Mouse (Mus musculus): ENCODE data around the gene Smarcb1. TPM values are rescaled to one million over a fixed set of nuclear protein-coding genes. Genes with fewer than 3 reads are reported as not detected.

Smarcb1 gene
- polyA plus RNA-seq, 1 experiment from 2014 or later, result 109 TPM

DNA sequence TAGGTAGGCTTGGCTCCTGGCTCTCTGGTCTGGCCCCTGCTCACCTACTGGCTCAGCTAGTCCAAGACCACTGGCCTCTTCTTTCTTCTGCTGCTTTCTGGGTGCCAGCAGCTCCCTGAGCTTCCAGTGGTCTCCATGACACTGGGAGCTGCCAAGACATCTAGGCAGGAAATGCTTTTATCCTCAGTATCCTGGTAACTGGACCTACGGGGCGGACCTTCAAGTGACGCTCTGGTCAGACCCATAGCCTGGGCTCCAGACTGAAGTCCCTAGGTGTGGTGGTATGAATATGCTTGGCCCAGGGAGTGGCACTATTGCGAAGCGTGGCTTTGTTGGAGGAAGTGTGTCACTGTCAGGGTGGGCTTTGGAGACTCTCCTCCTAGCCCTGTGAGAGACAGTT is 19.1 kb upstream of the Smarcb1 start, which contains the start of gene Gm867:
Gene Gm867, minus strand, starts transcription at position 153 of the 400 bp plus-strand sequence.
- TF ChIP-seq EP300 (IDR thresholded peaks at IDR 0.05) (no peak), CTCF (IDR thresholded peaks at IDR 0.05) (no peak)
- Histone ChIP-seq H3K9me3 (ENCODE audit: low read length) (no peaks in the 10 kb centered on the region), H3K27me3 (replicated peaks; ENCODE audit: insufficient read depth, low read length) (no peaks in the 10 kb centered on the region), H3K4me2 (replicated peaks; ENCODE audit: low read depth, low read length) (no peak within 1 kb of the TSS), H3K4me3 (ENCODE audit: low read depth, low read length) (no peak within 1 kb of the TSS), H3K9ac (replicated peaks; ENCODE audit: low read depth) (no peak within 1 kb of the TSS), H3K4me1 (ENCODE audit: insufficient read depth, low read depth, low read length) (no peaks in the 10 kb centered on the region), H3K36me3 (ENCODE audit: insufficient read depth, low read length) (no peaks in the 10 kb centered on the region), H3K27ac (ENCODE audit: low read length) (no peak within 1 kb of the TSS)
- no peak for ATAC-seq
- WGBS, result 71% methylated on average over 5 of the region's 5 CpGs
- no peak for DNase-seq (ENCODE audit: low spot score)

- no peaks in the 10 kb centered on the region for H3K4me1 ChIP-seq (ENCODE audit: insufficient read depth, low read depth, low read length)
These were observed 18.2 kb upstream of the Smarcb1 start for GRCm38 (mm10) chr10:75939481-75940234.

GRCm38 (mm10) chr10:75937851-75938643 is 16.6 kb upstream of the Smarcb1 start:
- WGBS, result 45% methylated on average over 10 of the region's 10 CpGs
- Histone ChIP-seq H3K4me1 (ENCODE audit: insufficient read depth, low read depth, low read length) (no peaks in the 10 kb centered on the region), H3K27ac (ENCODE audit: low read length) (no peak overlapping the region), H3K4me3 (ENCODE audit: low read depth, low read length) (no peak overlapping the region), H3K4me2 (replicated peaks; ENCODE audit: low read depth, low read length) (no peak overlapping the region), H3K9ac (replicated peaks; ENCODE audit: low read depth) (no peak overlapping the region), H3K36me3 (ENCODE audit: insufficient read depth, low read length) (no peaks in the 10 kb centered on the region), H3K9me3 (ENCODE audit: low read length) (no peaks in the 10 kb centered on the region), H3K27me3 (replicated peaks; ENCODE audit: insufficient read depth, low read length) (no peaks in the 10 kb centered on the region)
- DNase-seq (ENCODE audit: low spot score) (peak; percentile 53), ATAC-seq (no peak)
- TF ChIP-seq CTCF (IDR thresholded peaks at IDR 0.05) (no peak), EP300 (IDR thresholded peaks at IDR 0.05) (no peak)

More at GRCm38 (mm10) chr10:75939481-75940234, 18.2 kb upstream of the Smarcb1 start:
- no peak overlapping the region for H3K4me2 ChIP-seq (replicated peaks; ENCODE audit: low read depth, low read length)
- TF ChIP-seq EP300 (IDR thresholded peaks at IDR 0.05), result no peak
- no peak for TF ChIP-seq CTCF (IDR thresholded peaks at IDR 0.05)
- no peaks in the 10 kb centered on the region for H3K9me3 ChIP-seq (ENCODE audit: low read length)
- H3K36me3 ChIP-seq (ENCODE audit: insufficient read depth, low read length), result no peaks in the 10 kb centered on the region
- no peak overlapping the region for H3K9ac ChIP-seq (replicated peaks; ENCODE audit: low read depth)
- no peak overlapping the region for H3K27ac ChIP-seq (ENCODE audit: low read length)
- no peak overlapping the region for H3K4me3 ChIP-seq (ENCODE audit: low read depth, low read length)
- no peaks in the 10 kb centered on the region for H3K27me3 ChIP-seq (replicated peaks; ENCODE audit: insufficient read depth, low read length)
- ATAC-seq, result no peak
- DNase-seq (ENCODE audit: low spot score), result no peak
- 62% methylated on average over 9 of the region's 9 CpGs for WGBS

DNA sequence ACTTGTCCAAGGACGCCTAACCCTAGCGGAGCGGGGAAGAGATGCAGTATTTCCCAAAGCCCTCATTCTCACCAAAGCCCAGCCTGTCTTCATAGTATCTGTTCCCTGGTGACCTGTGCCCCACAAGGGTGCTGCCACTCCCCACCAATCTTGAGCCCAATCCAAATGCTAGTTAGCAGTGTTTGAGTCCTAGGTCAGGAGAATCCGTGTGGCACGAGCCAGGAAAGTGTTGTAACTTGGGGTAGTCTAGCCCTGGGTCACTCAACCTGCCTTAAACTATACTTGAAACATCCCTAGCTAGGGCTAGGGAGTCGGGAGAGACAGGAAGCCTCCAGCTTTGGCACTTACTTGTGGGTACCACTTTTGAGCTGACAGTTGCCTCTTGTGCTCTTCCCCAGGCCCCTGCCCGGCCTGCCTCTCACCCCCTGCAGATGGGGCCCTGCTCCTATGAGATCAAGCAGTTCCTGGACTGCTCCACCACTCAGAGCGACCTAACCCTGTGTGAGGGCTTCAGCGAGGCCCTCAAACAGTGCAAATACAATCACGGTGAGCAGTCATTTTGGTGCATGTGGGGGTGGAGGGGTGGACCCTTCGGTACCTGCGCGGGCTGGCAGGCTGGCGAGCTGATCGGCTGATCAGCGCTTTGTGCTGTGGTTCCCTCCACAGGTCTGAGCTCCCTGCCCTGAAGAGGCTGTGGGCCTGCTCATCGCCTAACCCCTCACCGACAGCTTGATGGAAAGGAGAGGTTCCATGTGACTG is 15.7 kb upstream of the Smarcb1 start:
- Histone ChIP-seq H3K9me3 (ENCODE audit: low read length) (no peaks in the 10 kb centered on the region), H3K9ac (replicated peaks; ENCODE audit: low read depth) (no peak overlapping the region), H3K27me3 (replicated peaks; ENCODE audit: insufficient read depth, low read length) (no peaks in the 10 kb centered on the region), H3K4me2 (replicated peaks; ENCODE audit: low read depth, low read length) (peak overlapping the region; percentile 62; the same call in 1 of the 2 replicates), H3K4me3 (ENCODE audit: low read depth, low read length) (0 out of 2 replicates have a peak overlapping the region, but pooled peaks have one; percentile 3), H3K27ac (ENCODE audit: low read length) (no peak overlapping the region), H3K4me1 (ENCODE audit: insufficient read depth, low read depth, low read length) (peaks cover 8% of the 10 kb centered on the region; the same call in 1 of the 2 replicates), H3K36me3 (ENCODE audit: insufficient read depth, low read length) (no peaks in the 10 kb centered on the region)
- ATAC-seq, result peak; percentile 23; the same call in 1 of the 2 replicates
- TF ChIP-seq CTCF (IDR thresholded peaks at IDR 0.05) (0 out of 2 replicates have a peak, but pooled peaks have one; percentile 12), EP300 (IDR thresholded peaks at IDR 0.05) (no peak)
- 50% methylated on average over 18 of the region's 18 CpGs for WGBS
- no peak for DNase-seq (ENCODE audit: low spot score)

GRCm38 (mm10) chr10:75935680-75936541 is 14.5 kb upstream of the Smarcb1 start, which contains the start of gene Mmp11:
Gene Mmp11 (minus strand): TSS chr10:75936496.
- peak within 1 kb of the TSS; percentile 62 for H3K4me2 ChIP-seq (replicated peaks; ENCODE audit: low read depth, low read length)
- peak within 1 kb of the TSS; percentile 55 for H3K4me3 ChIP-seq (ENCODE audit: low read depth, low read length)
- DNase-seq (ENCODE audit: low spot score) (peak; percentile 88), ATAC-seq (peak; percentile 82)
- peak within 1 kb of the TSS; percentile 41; the same call in 1 of the 2 replicates for H3K9ac ChIP-seq (replicated peaks; ENCODE audit: low read depth)
- TF ChIP-seq EP300 (IDR thresholded peaks at IDR 0.05), result no peak
- no peak for TF ChIP-seq CTCF (IDR thresholded peaks at IDR 0.05)
- 5% methylated on average over 47 of the region's 51 CpGs for WGBS
- 0 out of 2 replicates have a peak, but pooled peaks cover 5% of the 10 kb centered on the region for H3K27me3 ChIP-seq (replicated peaks; ENCODE audit: insufficient read depth, low read length)
- H3K9me3 ChIP-seq (ENCODE audit: low read length), result no peaks in the 10 kb centered on the region
- peak within 1 kb of the TSS; percentile 6; the same call in 1 of the 2 replicates for H3K27ac ChIP-seq (ENCODE audit: low read length)
- no peaks in the 10 kb centered on the region for H3K36me3 ChIP-seq (ENCODE audit: insufficient read depth, low read length)
- H3K4me1 ChIP-seq (ENCODE audit: insufficient read depth, low read depth, low read length), result peaks cover 12% of the 10 kb centered on the region; the same call in 1 of the 2 replicates
